Mouse (Mus musculus) midbrain, embryonic 14.5 days (tissue): ENCODE data around the gene Mut. TPM values are rescaled to one million over a fixed set of nuclear protein-coding genes. Genes with fewer than 3 reads are reported as not detected.

Experiments
- ATAC-seq: fragments of 200-750 bp; cut with Nextera tagmentation; 2 replicates; pipeline ENCODE4 v1.8.0; 2017; ENCODE audit warnings: moderate number of reproducible peaks, moderate library complexity; ENCODE audit not compliant: low FRiP score, low TSS enrichment
- DNase-seq: peaks from one replicate; pipeline ENCODE4 v3.0.0-alpha.2; 2015
- H3K27ac ChIP-seq: fragments of 300-500 bp; sonication (generic); replicated peaks from 2 replicates; pipeline ENCODE4 v1.5.1; 2014; ENCODE audit warnings: mild to moderate bottlenecking, low read depth, low read length, moderate library complexity
- H3K27me3 ChIP-seq: fragments of 300-500 bp; sonication (generic); 2 replicates; pipeline ENCODE4 v1.6.1; 2014; ENCODE audit warnings: low read length, control low read depth, mixed read lengths; ENCODE audit not compliant: control insufficient read depth, insufficient read depth
- H3K36me3 ChIP-seq: fragments of 300-500 bp; sonication (generic); 2 replicates; pipeline ENCODE4 v1.6.1; 2014; ENCODE audit warnings: low read length, control low read depth; ENCODE audit not compliant: control insufficient read depth, insufficient read depth
- H3K4me1 ChIP-seq: fragments of 300-500 bp; sonication (generic); 2 replicates; pipeline ENCODE4 v1.6.1; 2014; ENCODE audit warnings: mild to moderate bottlenecking, antibody characterized with exemption, low read length, control low read depth; ENCODE audit not compliant: control insufficient read depth, insufficient read depth
- H3K4me2 ChIP-seq: fragments of 300-500 bp; sonication (generic); 2 replicates; pipeline ENCODE4 v1.6.1; 2014; ENCODE audit warnings: mild to moderate bottlenecking, low read length, moderate library complexity
- H3K4me3 ChIP-seq: fragments of 300-500 bp; sonication (generic); replicated peaks from 2 replicates; pipeline ENCODE4 v1.5.1; 2014; ENCODE audit warnings: low read depth, low read length
- H3K9ac ChIP-seq: fragments of 300-500 bp; sonication (generic); replicated peaks from 2 replicates; pipeline ENCODE4 v1.6.1; 2014; ENCODE audit warnings: mild to moderate bottlenecking, low read length, moderate library complexity
- H3K9me3 ChIP-seq: fragments of 300-500 bp; sonication (generic); 2 replicates; pipeline ENCODE4 v1.6.1; 2016; ENCODE audit warnings: low read length, control low read depth, mixed read lengths; ENCODE audit not compliant: control insufficient read depth
- WGBS: fragments of 180-500 bp; shearing (Covaris S2); extraction: QIAGEN DNeasy Blood & Tissue Kit; methylation state at CpG from one replicate; pipeline ENCODE4 v1.1.7; 2014; 5-methylcytosine and 5-hydroxymethylcytosine counted together
- polyA plus RNA-seq: library from polyadenylated mRNA; unstranded; fragments of >200 nt; fragmentation: Nextera tagmentation; extraction: Ambion mirVana; gene quantifications from 2 replicates; pipeline ENCODE4 v1.2.1, GENCODE M21; 2014

Mut gene
- polyA plus RNA-seq, 1 experiment from 2014 or later: 26.5 TPM

- ATAC-seq: no peak
- Histone ChIP-seq H3K27ac (no peak within 1 kb of the TSS), H3K4me3 (no peak within 1 kb of the TSS), H3K4me1 (no peaks in the 10 kb centered on the region), H3K9me3 (no peaks in the 10 kb centered on the region), H3K9ac (no peak within 1 kb of the TSS), H3K4me2 (no peak within 1 kb of the TSS), H3K36me3 (no peaks in the 10 kb centered on the region), H3K27me3 (no peaks in the 10 kb centered on the region)
- DNase-seq: no peak
- WGBS: 92% methylated on average over 2 of the region's 2 CpGs
Measured at GRCm38 (mm10) chr17:40914250-40914649, 20.2 kb upstream of the Mut start, which contains the start of gene Glyatl3. Gene Glyatl3 (minus strand): TSS chr17:40914350.

GRCm38 (mm10) chr17:40915499-40915898 lies 19.0 kb upstream of the Mut start:
- H3K27me3 ChIP-seq: no peaks in the 10 kb centered on the region
- no peaks in the 10 kb centered on the region for H3K9me3 ChIP-seq
- H3K4me2 ChIP-seq: no peak overlapping the region
- H3K4me1 ChIP-seq: no peaks in the 10 kb centered on the region
- WGBS: 95% methylated on average over 1 of the region's 2 CpGs
- no peaks in the 10 kb centered on the region for H3K36me3 ChIP-seq
- DNase-seq (no peak), ATAC-seq (no peak)
- H3K9ac ChIP-seq: no peak overlapping the region
- H3K27ac ChIP-seq: no peak overlapping the region
- no peak overlapping the region for H3K4me3 ChIP-seq

GRCm38 (mm10) chr17:40933985-40934384 lies 500 bp upstream of the Mut start:
- H3K27me3 ChIP-seq: no peaks in the 10 kb centered on the region

GRCm38 (mm10) chr17:40948518-40948917 lies 14.0 kb downstream of the Mut start:
- WGBS: 93% methylated on average over 3 of the region's 3 CpGs
- no peaks in the 10 kb centered on the region for H3K4me1 ChIP-seq
- H3K36me3 ChIP-seq: peaks cover 40% of the 10 kb centered on the region
- ATAC-seq: no peak
- H3K9ac ChIP-seq: no peak overlapping the region
- H3K4me3 ChIP-seq: no peak overlapping the region
- H3K27ac ChIP-seq: no peak overlapping the region
- H3K9me3 ChIP-seq: no peaks in the 10 kb centered on the region
- no peak for DNase-seq
- no peaks in the 10 kb centered on the region for H3K27me3 ChIP-seq
- no peak overlapping the region for H3K4me2 ChIP-seq

More at GRCm38 (mm10) chr17:40933985-40934384, 500 bp upstream of the Mut start:
- H3K27ac ChIP-seq: no peak overlapping the region
- 1% methylated on average over 14 of the region's 14 CpGs for WGBS
- peak overlapping the region; percentile 61 for H3K4me3 ChIP-seq
- ATAC-seq: peak; percentile 18; the same call in 1 of the 2 replicates
- H3K9ac ChIP-seq: no peak overlapping the region; the same call in 1 of the 2 replicates
- H3K9me3 ChIP-seq: no peaks in the 10 kb centered on the region
- peak; percentile 9 for DNase-seq
- peaks cover 20% of the 10 kb centered on the region for H3K36me3 ChIP-seq
- peak overlapping the region; percentile 74 for H3K4me2 ChIP-seq
- peaks cover 9% of the 10 kb centered on the region for H3K4me1 ChIP-seq

GRCm38 (mm10) chr17:40977914-40978313 lies 43.4 kb downstream of the Mut start:
- Histone ChIP-seq H3K27me3 (no peaks in the 10 kb centered on the region), H3K27ac (no peak overlapping the region), H3K9ac (no peak overlapping the region), H3K4me3 (no peak overlapping the region), H3K4me2 (no peak overlapping the region), H3K9me3 (no peaks in the 10 kb centered on the region), H3K36me3 (no peaks in the 10 kb centered on the region), H3K4me1 (no peaks in the 10 kb centered on the region)
- DNase-seq (peak; percentile 73), ATAC-seq (no peak; the same call in 1 of the 2 replicates)
- 66% methylated on average over 11 of the region's 11 CpGs for WGBS

- H3K9ac ChIP-seq: no peak overlapping the region
- H3K27ac ChIP-seq: no peak overlapping the region
- no peaks in the 10 kb centered on the region for H3K27me3 ChIP-seq
- peak; percentile 3 for DNase-seq
- no peaks in the 10 kb centered on the region for H3K9me3 ChIP-seq
- no peaks in the 10 kb centered on the region for H3K36me3 ChIP-seq
- no peaks in the 10 kb centered on the region for H3K4me1 ChIP-seq
- no peak overlapping the region for H3K4me3 ChIP-seq
- H3K4me2 ChIP-seq: no peak overlapping the region
- no peak for ATAC-seq
- 38% methylated on average over 3 of the region's 3 CpGs for WGBS
Measured at GRCm38 (mm10) chr17:40992102-40992501, 57.6 kb downstream of the Mut start.

Other genes with a start within 250 kb of the Mut start
- not detected in 2 replicates for gene Esp1, start 207.6 kb upstream of the Mut start, polyA plus RNA-seq
- gene Crisp2, start 127.7 kb upstream of the Mut start, polyA plus RNA-seq: not detected in 2 replicates
- gene Rhag, start 123.6 kb upstream of the Mut start, polyA plus RNA-seq: 0.13 TPM in 1 of 2 replicates, not detected in the other
- gene 9130008F23Rik, start 54.1 kb upstream of the Mut start, polyA plus RNA-seq: 0.16 and 0.28 TPM in 2 replicates
- gene Glyatl3, start 20.3 kb upstream of the Mut start, polyA plus RNA-seq: not detected in 2 replicates
- 9.5 and 11.6 TPM in 2 replicates for gene Cenpq, start 362 bp downstream of the Mut start, polyA plus RNA-seq